Mouse (Mus musculus): Measurements from ENCODE around the gene Olfr346. TPM values are rescaled to one million over a fixed set of nuclear protein-coding genes. Genes with fewer than 3 reads are reported as not detected.

Olfr346 gene
- total RNA-seq (2021): not detected

- intact Hi-C loops (cut with DNase I): no loop called here
- DNase-seq (ENCODE audit: low spot score in 2 of 2): no peak
Measured at GRCm38 (mm10) chr2:36685488-36685887, at the start of gene Olfr346. Gene Olfr346 (plus strand): TSS chr2:36685788.

GRCm38 (mm10) chr2:36639741-36640140 lies 45.8 kb upstream of the Olfr346 start, which contains the start of gene Olfr345:
Gene Olfr345 (plus strand): TSS chr2:36640041.
- DNase-seq (ENCODE audit: low spot score in 2 of 2): no peak
- intact Hi-C loops (cut with DNase I): no loop called here

- intact Hi-C loops (cut with DNase I): no loop called here
- no peak for DNase-seq (ENCODE audit: low spot score in 2 of 2)
Measured at GRCm38 (mm10) chr2:36731602-36732001, 46.0 kb downstream of the Olfr346 start, which contains the start of gene Olfr347. Gene Olfr347 (plus strand): TSS chr2:36731902.

DNA sequence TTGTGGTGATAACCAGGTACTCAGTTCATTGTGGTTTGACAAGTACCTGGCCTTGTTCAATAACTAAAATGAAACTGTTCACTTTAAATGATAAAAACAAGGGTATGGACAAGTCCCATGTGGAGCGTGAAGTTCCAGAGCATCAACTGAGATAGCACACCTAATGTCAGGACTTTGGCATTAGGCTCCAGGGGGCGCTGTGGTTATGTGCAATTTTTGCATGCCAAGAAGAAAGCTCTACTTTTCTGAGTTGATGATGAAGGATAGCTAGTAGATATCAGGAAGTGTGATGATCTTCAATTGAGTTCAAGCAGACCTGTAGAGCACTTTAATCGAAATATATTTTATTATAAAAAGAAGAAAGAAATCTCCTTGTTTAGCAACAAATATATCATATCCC lies 50.6 kb downstream of the Olfr346 start:
- intact Hi-C loops (cut with DNase I): no loop called here
- DNase-seq (ENCODE audit: low spot score in 2 of 2): no peak

Other genes with a start within 250 kb of the Olfr346 start
- gene Olfr340, start 233.2 kb upstream of the Olfr346 start, total RNA-seq (2021): not detected
- not detected for gene Olfr341, start 203.3 kb upstream of the Olfr346 start, total RNA-seq (2021)
- not detected for gene Olfr342, start 160.8 kb upstream of the Olfr346 start, total RNA-seq (2021)
- not detected for gene Olfr344, start 119.1 kb upstream of the Olfr346 start, total RNA-seq (2021)
- not detected for gene Olfr345, start 45.7 kb upstream of the Olfr346 start, total RNA-seq (2021)
- gene Olfr347, start 46.1 kb downstream of the Olfr346 start, total RNA-seq (2021): not detected
- not detected for gene Olfr348, start 98.5 kb downstream of the Olfr346 start, total RNA-seq (2021)
- gene Olfr50, start 104.8 kb downstream of the Olfr346 start, total RNA-seq (2021): not detected
- gene Olfr3, start 131.2 kb downstream of the Olfr346 start, total RNA-seq (2021): not detected
- not detected for gene Olfr350, start 160.5 kb downstream of the Olfr346 start, total RNA-seq (2021)
- gene Olfr351, start 176.9 kb downstream of the Olfr346 start, total RNA-seq (2021): not detected
- gene Olfr352, start 182.7 kb downstream of the Olfr346 start, total RNA-seq (2021): not detected
- not detected for gene Olfr353, start 207.1 kb downstream of the Olfr346 start, total RNA-seq (2021)
- gene Olfr354, start 219.9 kb downstream of the Olfr346 start, total RNA-seq (2021): not detected
- gene Olfr355, start 243.1 kb downstream of the Olfr346 start, total RNA-seq (2021): not detected